Mouse (Mus musculus): Measurements from ENCODE around the gene Akr1d1. TPM values are rescaled to one million over a fixed set of nuclear protein-coding genes. Genes with fewer than 3 reads are reported as not detected.

Gene Akr1d1
- polyA plus RNA-seq, 1 experiment from 2014 or later: not detected

Other genes starting within 250 kb of the Akr1d1 start
- 3.8 and 7.5 TPM in 2 replicates for gene Dgki, start 230.0 kb upstream of the Akr1d1 start, polyA plus RNA-seq (2014; fragmentation: Nextera tagmentation; extraction: Ambion mirVana)
- gene Creb3l2, start 88.0 kb upstream of the Akr1d1 start, polyA plus RNA-seq (2014; fragmentation: Nextera tagmentation; extraction: Ambion mirVana): 2.4 and 2.9 TPM in 2 replicates